Mouse (Mus musculus) cerebellum, adult 2 months (tissue): ENCODE measurements around the gene Adgre5. TPM values are rescaled to one million over a fixed set of nuclear protein-coding genes. Genes with fewer than 3 reads are reported as not detected.
A peak's percentile ranks its signal among the peaks of the same experiment; 100 is the strongest.

Experiments
- DNase-seq, 2 experiments: peaks; one replicate each; pipeline ENCODE4 v3.0.0; 2021
- H3K27ac ChIP-seq: fragments of 200-500 bp; 2 replicates; pipeline ENCODE4 v1.5.1; 2012; ENCODE audit warnings: low read length, control low read depth, inconsistent platforms; ENCODE audit not compliant: insufficient read depth
- H3K27me3 ChIP-seq: fragments of 200-500 bp; 2 replicates; pipeline ENCODE4 v1.6.1; 2012; ENCODE audit warnings: inconsistent platforms, mild to moderate bottlenecking, low read length, moderate library complexity; ENCODE audit not compliant: control insufficient read depth, insufficient read depth
- H3K4me1 ChIP-seq: fragments of 200-500 bp; 2 replicates; pipeline ENCODE4 v1.6.1; 2011; ENCODE audit warnings: low read length; ENCODE audit not compliant: control insufficient read depth, insufficient read depth
- H3K4me3 ChIP-seq: fragments of 200-500 bp; replicated peaks from 2 replicates; pipeline ENCODE3; 2011; ENCODE audit warnings: mild to moderate bottlenecking, low read depth, low read length, control low read depth; ENCODE audit not compliant: insufficient read depth
- CTCF ChIP-seq: fragments of 200-500 bp; IDR thresholded peaks from 2 replicates; pipeline ENCODE4 v1.5.1; 2011; ENCODE audit warnings: low read depth, mild to moderate bottlenecking, control low read depth, low read length, moderate library complexity, borderline replicate concordance; ENCODE audit not compliant: insufficient read depth
- POLR2A ChIP-seq: fragments of 200-500 bp; IDR thresholded peaks from 2 replicates; pipeline ENCODE4 v1.6.1; 2011; ENCODE audit warnings: low read length, control low read depth, borderline replicate concordance; ENCODE audit not compliant: insufficient read depth
- WGBS: fragments of 180-500 bp; shearing (Covaris S2); methylation state at CpG from one replicate; pipeline ENCODE4 v1.1.7; 2018; 5-methylcytosine and 5-hydroxymethylcytosine counted together
- polyA plus RNA-seq: library from polyadenylated mRNA; depleted of rRNA; stranded (reverse); fragments of >200 nt; gene quantifications from 2 replicates; pipeline ENCODE4 v1.2.3, GENCODE M21; 2012

Gene Adgre5
- polyA plus RNA-seq, 1 experiment = 23.8 TPM

DNA sequence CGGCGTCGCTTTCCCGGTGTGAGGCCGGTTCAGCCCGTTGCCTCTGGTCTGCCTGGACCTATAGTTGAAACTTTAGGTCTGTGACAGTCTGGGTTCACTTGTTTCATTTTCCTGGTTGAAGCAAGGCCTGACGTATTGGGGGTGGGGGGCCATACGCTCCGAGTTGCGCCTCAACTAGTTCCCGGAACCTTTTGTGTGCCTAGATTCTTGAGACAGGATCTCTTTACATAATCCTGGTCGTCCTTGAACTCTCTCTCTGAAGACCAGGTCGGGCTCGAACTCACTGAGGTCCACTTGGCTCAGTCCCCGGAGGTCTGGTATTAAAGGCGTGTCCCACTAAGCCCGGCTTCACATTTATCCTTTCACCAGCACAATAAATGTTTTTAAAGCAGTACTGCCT is 25.4 kb downstream of the Adgre5 start:
- no peak for DNase-seq
- Histone ChIP-seq H3K4me1 (0 out of 2 replicates have a peak, but pooled peaks cover 3% of the 10 kb centered on the region), H3K27me3 (no peaks in the 10 kb centered on the region), H3K4me3 (peak overlapping the region; percentile 75), H3K27ac (no peak overlapping the region)
- no peak for TF ChIP-seq POLR2A
- TF ChIP-seq CTCF = no peak
- WGBS = 1% methylated on average over 17 of the region's 17 CpGs

DNA sequence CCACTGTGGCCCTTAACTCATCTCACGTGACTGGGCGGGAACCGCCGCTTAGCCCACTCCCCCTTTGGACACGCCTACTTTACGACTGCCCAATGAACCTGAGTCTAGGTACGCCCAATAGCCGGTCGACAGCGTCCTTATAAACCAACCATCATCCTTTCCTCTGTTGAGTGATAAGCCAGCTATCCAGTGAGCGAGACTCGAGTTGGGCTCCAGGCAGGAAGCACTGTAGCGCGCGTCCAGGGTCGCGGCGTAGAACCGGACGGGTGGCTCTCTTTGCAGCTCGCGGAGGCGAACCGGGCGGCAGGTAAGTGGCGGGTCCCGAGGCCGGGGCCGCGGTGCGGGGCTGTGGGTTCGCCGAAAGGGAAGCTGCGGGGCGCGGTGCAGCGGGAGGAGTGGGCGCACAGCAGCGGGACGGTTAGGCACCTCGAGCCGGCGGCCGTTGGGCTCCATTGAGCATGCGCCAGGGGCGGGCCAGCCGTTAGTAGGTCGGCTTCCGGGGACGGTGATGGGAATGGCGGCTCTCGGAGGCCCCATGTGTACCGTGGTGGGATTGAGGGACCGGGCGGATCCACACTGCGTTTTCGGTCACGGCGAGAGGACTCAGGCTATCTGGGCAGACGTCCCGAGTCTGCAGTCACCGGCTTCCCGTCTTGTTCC is 26.0 kb downstream of the Adgre5 start, which contains the start of gene Ddx39:
TSS of gene Ddx39 (plus strand) at position 147 of the 660 bp plus-strand sequence.
- WGBS = under 1% methylated on average over 63 of the region's 63 CpGs
- H3K4me1 ChIP-seq = 0 out of 2 replicates have a peak, but pooled peaks cover 3% of the 10 kb centered on the region
- TF ChIP-seq CTCF (no peak), POLR2A (peak; percentile 86)
- no peaks in the 10 kb centered on the region for H3K27me3 ChIP-seq
- H3K27ac ChIP-seq = peak within 1 kb of the TSS; percentile 71
- peak within 1 kb of the TSS; percentile 75 for H3K4me3 ChIP-seq
- DNase-seq = peak; percentile 96 to 98

DNA sequence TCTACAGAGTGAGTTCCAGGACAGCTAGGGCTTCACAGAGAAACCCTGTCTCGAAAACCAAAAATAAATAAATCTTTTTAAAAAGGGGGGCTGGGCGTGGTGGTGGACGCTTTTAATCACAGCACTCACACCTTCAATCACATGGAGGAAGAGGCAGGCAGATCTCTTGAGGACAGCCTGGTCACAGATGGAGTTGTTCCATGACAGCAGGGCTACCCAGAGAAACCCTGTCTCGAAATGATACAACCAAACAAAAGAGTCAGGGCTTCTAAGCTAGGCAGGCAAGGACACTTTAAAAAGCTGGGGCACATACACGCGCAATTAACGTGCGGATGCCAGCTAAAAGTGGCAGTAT is 26.5 kb downstream of the Adgre5 start:
- no peaks in the 10 kb centered on the region for H3K27me3 ChIP-seq
- no peak for DNase-seq
- 15% methylated on average over 8 of the region's 8 CpGs for WGBS
- H3K4me3 ChIP-seq = peak overlapping the region; percentile 75
- H3K4me1 ChIP-seq = 0 out of 2 replicates have a peak, but pooled peaks cover 3% of the 10 kb centered on the region
- TF ChIP-seq CTCF = no peak
- TF ChIP-seq POLR2A = no peak
- H3K27ac ChIP-seq = no peak overlapping the region

DNA sequence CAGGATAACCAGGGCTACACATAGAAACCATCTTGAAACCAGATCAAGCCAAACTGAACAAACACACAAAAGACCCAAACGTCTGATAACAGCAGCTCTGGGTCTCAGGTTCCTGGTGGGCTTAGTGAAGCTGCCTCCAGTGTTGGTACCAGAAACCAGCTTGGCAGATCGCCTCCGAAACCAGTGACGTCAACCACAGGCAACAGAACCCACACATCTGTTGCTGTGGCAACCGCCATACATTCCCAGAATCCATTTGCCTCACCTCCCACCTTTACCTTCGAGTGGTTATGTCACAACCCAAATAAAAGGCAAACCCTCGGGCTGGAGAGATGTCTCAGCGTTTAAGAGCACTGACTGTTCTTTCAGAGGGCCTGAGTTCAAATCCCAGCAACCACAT is 33.6 kb downstream of the Adgre5 start:
- Histone ChIP-seq H3K4me1 (no peaks in the 10 kb centered on the region), H3K4me3 (no peak overlapping the region), H3K27me3 (no peaks in the 10 kb centered on the region), H3K27ac (no peak overlapping the region)
- TF ChIP-seq CTCF (no peak), POLR2A (no peak)
- DNase-seq = no peak
- WGBS = 67% methylated on average over 8 of the region's 8 CpGs

DNA sequence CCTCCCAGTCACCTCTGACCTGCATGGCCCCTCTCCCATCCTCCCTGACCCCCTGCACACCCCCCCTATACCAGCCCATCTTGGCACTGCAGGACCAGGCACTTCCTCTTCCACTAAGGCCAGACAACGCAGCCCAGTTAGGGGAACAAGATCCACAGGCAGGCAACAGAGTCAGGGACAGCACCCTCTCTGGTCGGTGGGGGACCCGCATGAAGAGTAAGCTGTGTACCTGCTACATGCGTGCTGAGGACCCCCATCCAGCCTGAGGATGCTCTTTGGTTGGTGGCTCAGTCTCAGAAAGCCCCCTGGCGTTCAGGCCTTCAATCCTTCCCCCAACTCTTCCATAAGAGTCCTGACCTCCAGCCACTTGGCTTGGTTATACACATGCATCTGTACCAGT is 34.7 kb downstream of the Adgre5 start:
- no peak for TF ChIP-seq POLR2A
- no peak for TF ChIP-seq CTCF
- no peak for DNase-seq
- H3K4me3 ChIP-seq = no peak overlapping the region
- no peak overlapping the region for H3K27ac ChIP-seq
- 55% methylated on average over 5 of the region's 5 CpGs for WGBS
- no peaks in the 10 kb centered on the region for H3K27me3 ChIP-seq
- H3K4me1 ChIP-seq = no peaks in the 10 kb centered on the region

DNA sequence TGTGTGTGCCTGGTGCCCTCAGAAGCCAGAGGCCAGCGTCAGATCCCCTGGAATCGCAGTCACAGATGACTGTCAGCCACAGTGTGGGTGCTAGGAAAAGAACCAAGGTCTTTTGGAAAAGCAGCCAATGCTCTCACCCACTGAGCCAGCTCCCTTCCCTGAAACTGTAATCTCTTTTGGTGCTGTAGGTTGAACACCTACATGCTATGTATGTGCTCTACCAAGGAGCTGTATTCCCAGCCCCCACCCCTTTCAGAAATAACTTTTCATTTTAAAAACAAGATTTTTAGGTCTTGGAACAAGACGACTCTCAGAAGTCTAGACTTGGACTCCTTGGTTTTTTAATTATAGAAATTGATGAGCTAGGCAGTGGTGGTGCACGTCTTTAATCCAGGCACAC is 37.7 kb downstream of the Adgre5 start:
- no peaks in the 10 kb centered on the region for H3K4me1 ChIP-seq

DNA sequence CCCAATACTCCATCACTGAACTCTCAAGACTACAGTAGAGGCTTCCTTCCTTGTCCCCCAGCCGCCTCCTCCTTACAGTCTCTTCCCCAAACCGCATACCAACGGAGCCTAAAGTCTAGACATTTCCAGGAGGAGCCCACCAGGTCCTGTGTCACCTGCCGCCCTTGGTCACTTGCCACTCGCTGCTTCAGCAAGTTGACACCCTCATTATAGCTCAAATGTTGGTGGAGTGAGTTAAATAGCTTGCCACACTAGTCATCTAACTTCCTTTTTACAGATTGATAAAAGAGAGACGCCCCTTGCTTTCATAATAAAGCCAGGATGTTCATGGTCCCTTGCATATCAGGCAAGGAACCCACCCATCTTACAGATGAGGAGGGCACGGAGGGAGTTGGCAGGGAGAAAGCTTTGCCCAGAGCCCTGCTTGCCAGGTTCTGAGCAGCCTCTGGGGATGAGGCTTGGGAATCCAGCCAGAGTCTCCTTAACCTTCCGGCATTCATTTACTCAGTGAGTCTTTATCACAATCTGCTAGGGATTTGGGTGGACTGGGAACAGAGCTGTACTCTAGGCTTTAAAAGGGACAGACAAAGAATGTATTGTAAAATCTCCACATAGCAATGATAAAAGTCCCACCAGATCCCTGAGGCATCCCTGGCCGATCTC is 40.6 kb downstream of the Adgre5 start:
- no peak for TF ChIP-seq CTCF
- no peak for TF ChIP-seq POLR2A

More for the DNA sequence above, 37.7 kb downstream of the Adgre5 start:
- no peak for TF ChIP-seq POLR2A
- no peak for TF ChIP-seq CTCF
- Histone ChIP-seq H3K4me3 (no peak overlapping the region), H3K27ac (no peak overlapping the region), H3K27me3 (no peaks in the 10 kb centered on the region)
- DNase-seq = no peak
- 83% methylated on average over 4 of the region's 4 CpGs for WGBS

DNA sequence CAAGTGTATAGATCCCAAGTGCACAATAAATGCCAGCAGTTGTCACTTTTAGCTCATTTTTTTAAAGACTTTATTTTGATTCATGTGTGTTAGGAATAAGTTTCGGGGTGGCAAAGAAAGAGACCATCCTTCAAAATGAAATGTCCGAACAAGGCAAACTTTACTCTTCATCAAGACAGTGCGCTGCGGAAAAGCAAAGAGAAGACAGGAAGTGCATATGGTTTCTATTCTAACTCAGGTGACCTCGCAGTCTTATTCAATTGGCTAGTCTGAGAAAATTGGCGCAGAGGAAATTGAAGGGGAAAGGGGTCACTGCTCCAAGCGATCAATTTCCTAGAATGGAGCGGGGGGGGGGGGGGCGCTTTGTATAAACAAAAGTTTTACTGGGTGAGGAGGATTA is 41.6 kb downstream of the Adgre5 start:
- Histone ChIP-seq H3K27me3 (no peaks in the 10 kb centered on the region), H3K4me3 (peak overlapping the region; percentile 70), H3K4me1 (peaks cover 14% of the 10 kb centered on the region), H3K27ac (peak overlapping the region; percentile 52; the same call in 1 of the 2 replicates)
- TF ChIP-seq CTCF (no peak), POLR2A (no peak)
- no peak for DNase-seq
- WGBS = 37% methylated on average over 9 of the region's 9 CpGs

More for the DNA sequence above, 40.6 kb downstream of the Adgre5 start:
- WGBS = 67% methylated on average over 9 of the region's 9 CpGs
- Histone ChIP-seq H3K4me3 (no peak overlapping the region), H3K27me3 (no peaks in the 10 kb centered on the region), H3K27ac (no peak overlapping the region), H3K4me1 (peaks cover 9% of the 10 kb centered on the region)
- DNase-seq = no peak
